Mouse (Mus musculus): ENCODE data around the gene Ttc17. TPM values are rescaled to one million over a fixed set of nuclear protein-coding genes. Genes with fewer than 3 reads are reported as not detected.

Gene Ttc17
- total RNA-seq, 2 experiments from 2014 or later = 29.2 to 31.9 TPM

DNA sequence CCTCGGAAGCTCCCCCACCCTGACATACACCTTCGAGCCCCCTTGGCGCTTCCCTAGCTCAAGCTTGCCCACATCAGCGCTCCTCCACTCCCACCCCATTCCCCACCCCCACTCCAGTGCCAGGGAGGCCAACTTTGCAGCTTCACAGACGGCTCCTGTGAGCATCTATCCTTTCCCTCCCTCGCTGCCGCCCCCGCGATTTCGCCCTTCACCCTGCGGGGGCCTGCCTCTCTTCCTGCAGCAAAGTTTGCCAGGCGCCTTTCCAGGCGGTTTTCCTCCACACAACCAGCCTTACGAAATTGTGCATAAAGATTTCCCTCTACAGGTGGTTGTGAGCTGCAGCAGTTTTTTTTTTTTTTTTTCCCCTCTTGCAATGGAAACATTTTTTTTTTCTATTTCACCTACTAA lies 143.0 kb downstream of the Ttc17 start:
- intact Hi-C loops (cut with DNase I) = no loop called here

GRCm38 (mm10) chr2:94262917-94263529 lies 143.5 kb downstream of the Ttc17 start:
- no peak for DNase-seq
- intact Hi-C loops (cut with DNase I) = no loop called here

More for the DNA sequence above, 143.0 kb downstream of the Ttc17 start:
- DNase-seq = peak in 1 of 2 experiments; percentile 38

DNA sequence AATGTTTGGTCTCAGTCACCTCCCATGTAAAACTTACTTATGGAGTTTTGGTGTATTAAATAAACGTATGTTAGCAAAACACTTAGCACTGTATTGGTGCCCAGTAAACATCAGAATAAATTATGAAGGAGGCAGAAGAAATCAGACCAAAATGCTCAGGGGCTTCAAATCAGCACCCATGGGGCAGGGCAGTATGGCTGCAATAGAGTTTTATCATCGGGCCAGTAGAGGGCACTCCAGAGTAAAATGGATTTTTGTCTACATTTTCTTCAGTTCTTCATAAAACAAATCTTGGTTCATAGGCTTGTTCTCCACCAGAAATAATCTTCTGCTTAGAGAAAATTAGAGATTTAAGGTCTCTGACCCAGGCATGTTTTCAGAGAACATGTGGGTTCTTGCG lies 152.4 kb downstream of the Ttc17 start:
- peak; percentile 30 to 62 for DNase-seq
- intact Hi-C loops (cut with DNase I) = loop anchor here (1.0 kb wide), 1 partner anchor 36 kb away; no protein-coding TSS in a partner anchor

Small RNA genes within 50 kb of the gene (microRNA-seq; reads per million reads assigned to microRNA genes)
- 5.9 to 7.8 reads per million in 2 experiments for gene Mir670

Other genes starting within 250 kb of the Ttc17 start
- gene Hsd17b12, start 248.7 kb downstream of the Ttc17 start, total RNA-seq (2021) = 10 to 100 TPM; 28.8 to 34.8 TPM
- gene Api5, start 31.4 kb upstream of the Ttc17 start, total RNA-seq (2021) = 10 to 100 TPM; 50.5 to 51.9 TPM

Data from heart, postnatal 10 days (tissue).